Mouse (Mus musculus): ENCODE data around the gene Gm12887. TPM values are rescaled to one million over a fixed set of nuclear protein-coding genes. Genes with fewer than 3 reads are reported as not detected.

The Gm12887 gene
- total RNA-seq (2012; rRNA removed) (not detected in 2 replicates), total RNA-seq (2014; rRNA removed) (not detected in 2 replicates), polyA plus RNA-seq (2012; ENCODE audit: insufficient read length, low read depth) (not detected in 2 replicates)

DNA sequence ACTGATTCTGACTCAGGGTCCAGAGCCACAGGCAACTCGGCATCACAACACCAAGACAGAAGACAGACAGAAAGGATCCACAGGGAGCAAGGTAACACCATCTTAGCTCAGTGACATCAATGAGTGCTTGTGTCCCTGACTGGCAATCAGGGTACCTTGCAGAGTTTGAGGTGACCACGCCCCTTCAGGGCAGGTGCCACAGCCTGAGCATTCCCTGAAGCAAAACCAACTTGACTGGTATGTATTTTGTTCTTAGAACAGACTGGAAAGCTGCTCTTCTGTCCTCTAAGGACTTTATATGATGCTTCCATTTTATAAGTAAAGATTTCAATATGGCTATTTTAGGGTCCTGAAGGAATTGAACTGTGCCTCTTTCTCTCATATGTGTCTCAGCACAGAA lies at the start of gene Gm12887:
Gene Gm12887 (minus strand): TSS at position 101 of the 400 bp plus-strand sequence.
- in situ Hi-C loops (cut with MboI; ENCODE audit: low pct_ligation_motif_present, low pct_unique_long_range_greater_than_20kb, low sequenced_read_pairs), result no loop called here
- TF ChIP-seq ETS1 (conservative IDR thresholded peaks at IDR 0.05; ENCODE audit: low read depth, low read length) (no peak), ZNF384 (IDR thresholded peaks at IDR 0.05; ENCODE audit: low read depth, low read length) (no peak), JUND (conservative IDR thresholded peaks at IDR 0.05; ENCODE audit: low read depth, low read length) (no peak), EP300 (IDR thresholded peaks at IDR 0.05; ENCODE audit: low read length) (no peak), RAD21 (IDR thresholded peaks at IDR 0.05; ENCODE audit: low read depth, low read length) (no peak), JUN (IDR thresholded peaks at IDR 0.05; ENCODE audit: insufficient read depth, low read depth, low read length) (no peak), CHD1 (IDR thresholded peaks at IDR 0.05; ENCODE audit: low read depth, low read length) (no peak)
- Histone ChIP-seq H3K4me1 (ENCODE audit: control insufficient read depth in 1 of 2, insufficient read depth in 2 of 2) (no peaks in the 10 kb centered on the region), H3K27me3 (replicated peaks) (peaks cover 35% of the 10 kb centered on the region), H3K9me3 (replicated peaks; ENCODE audit: low read length) (no peaks in the 10 kb centered on the region), H3K4me3 (replicated peaks in 1 of 3; ENCODE audit: low read depth in 2 of 3, low read length in 2 of 3, poor library complexity in 1 of 3) (no peak within 1 kb of the TSS), H3K36me3 (replicated peaks in 1 of 2; ENCODE audit: control insufficient read depth in 1 of 2, insufficient read depth in 1 of 2, low read length in 1 of 2) (no peaks in the 10 kb centered on the region), H3K79me2 (replicated peaks; ENCODE audit: control insufficient read depth, extremely low read depth, insufficient read depth, poor library complexity, severe bottlenecking) (no peaks in the 10 kb centered on the region), H3K4me2 (ENCODE audit: insufficient read depth, low read depth, poor library complexity, severe bottlenecking) (no peak within 1 kb of the TSS), H3K27ac (ENCODE audit: insufficient read depth, low read depth) (no peak within 1 kb of the TSS), H3K9ac (ENCODE audit: insufficient read depth, low read depth) (no peak within 1 kb of the TSS)
- dilution Hi-C loops (cut with MboI; ENCODE audit: extremely low pct_ligation_motif_present, extremely low pct_unique_long_range_greater_than_20kb, low sequenced_read_pairs), result no loop called here
- DNase-seq (ENCODE audit: extremely low read depth), result no peak

DNA sequence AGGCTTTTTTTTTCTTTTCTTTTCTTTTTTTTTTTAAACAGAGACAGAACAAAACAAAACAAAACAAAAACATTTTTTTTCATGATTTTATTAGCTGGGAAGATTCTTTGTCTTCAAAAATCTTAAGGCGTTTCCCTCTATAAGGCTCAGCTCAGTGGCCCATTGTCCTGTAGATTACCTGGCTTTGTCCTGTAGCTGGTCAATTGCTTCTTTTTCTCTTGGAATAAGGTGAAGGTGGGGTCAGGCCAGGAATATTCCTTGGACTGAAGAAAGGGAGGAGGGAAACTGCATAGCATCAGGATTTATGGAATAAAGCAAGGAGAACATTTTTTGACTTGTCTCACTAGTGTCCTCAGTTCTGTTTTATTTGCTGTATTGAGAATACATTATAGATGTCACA lies 35.1 kb upstream of the Gm12887 start:
- dilution Hi-C loops (cut with MboI; ENCODE audit: extremely low pct_ligation_motif_present, extremely low pct_unique_long_range_greater_than_20kb, low sequenced_read_pairs) (no loop called here), in situ Hi-C loops (cut with MboI; ENCODE audit: low pct_ligation_motif_present, low pct_unique_long_range_greater_than_20kb, low sequenced_read_pairs) (no loop called here)
- H3K4me3 ChIP-seq (replicated peaks in 1 of 3; ENCODE audit: low read depth in 2 of 3, low read length in 2 of 3, poor library complexity in 1 of 3), result no peak overlapping the region
- H3K27ac ChIP-seq (ENCODE audit: insufficient read depth, low read depth), result no peak overlapping the region
- H3K9me3 ChIP-seq (replicated peaks; ENCODE audit: low read length), result no peaks in the 10 kb centered on the region
- no peaks in the 10 kb centered on the region for H3K79me2 ChIP-seq (replicated peaks; ENCODE audit: control insufficient read depth, extremely low read depth, insufficient read depth, poor library complexity, severe bottlenecking)
- no peak for DNase-seq (ENCODE audit: extremely low read depth)
- H3K27me3 ChIP-seq (replicated peaks), result peaks cover 38% of the 10 kb centered on the region
- no peaks in the 10 kb centered on the region for H3K4me1 ChIP-seq (ENCODE audit: control insufficient read depth in 1 of 2, insufficient read depth in 2 of 2)
- H3K36me3 ChIP-seq (replicated peaks in 1 of 2; ENCODE audit: control insufficient read depth in 1 of 2, insufficient read depth in 1 of 2, low read length in 1 of 2), result no peaks in the 10 kb centered on the region
- no peak for TF ChIP-seq ZMIZ1 (IDR thresholded peaks at IDR 0.05; ENCODE audit: low read depth, low read length)
- TF ChIP-seq CHD2 (IDR thresholded peaks at IDR 0.05; ENCODE audit: low read length), result no peak
- no peak for TF ChIP-seq EP300 (IDR thresholded peaks at IDR 0.05; ENCODE audit: low read length)
- no peak for TF ChIP-seq MYC (IDR thresholded peaks at IDR 0.05; ENCODE audit: low read depth, low read length)
- TF ChIP-seq JUND (conservative IDR thresholded peaks at IDR 0.05; ENCODE audit: low read depth, low read length), result no peak
- no peak for TF ChIP-seq ZKSCAN1 (IDR thresholded peaks at IDR 0.05; ENCODE audit: borderline replicate concordance, low read depth, low read length)
- no peak for TF ChIP-seq RCOR1 (conservative IDR thresholded peaks at IDR 0.05; ENCODE audit: low read depth, low read length)
- H3K4me2 ChIP-seq (ENCODE audit: insufficient read depth, low read depth, poor library complexity, severe bottlenecking), result no peak overlapping the region
- no peak overlapping the region for H3K9ac ChIP-seq (ENCODE audit: insufficient read depth, low read depth)

Other genes with a start within 250 kb of the Gm12887 start
- not detected in 2 replicates for gene Gm12886, start 199.0 kb downstream of the Gm12887 start, total RNA-seq (2012; rRNA removed)
- not detected in 2 replicates for gene Gm12886, start 199.0 kb downstream of the Gm12887 start, total RNA-seq (2014; rRNA removed)
- not detected in 2 replicates for gene Gm12886, start 199.0 kb downstream of the Gm12887 start, polyA plus RNA-seq (2012; ENCODE audit: insufficient read length, low read depth)